Mouse (Mus musculus) ES-CJ7 (cell line): ENCODE measurements around the gene Cyth1.

Source experiments
- DNase-seq: peaks from one replicate; pipeline ENCODE4 v3.0.0; 2011; ENCODE audit warnings: low read depth, low spot score

The Cyth1 gene

GRCm38 (mm10) chr11:118118777-118119176 is 129.6 kb downstream of the Cyth1 start:
- no peak for DNase-seq

GRCm38 (mm10) chr11:118114581-118115110 is 133.7 kb downstream of the Cyth1 start:
- DNase-seq: no peak

GRCm38 (mm10) chr11:118113516-118114205 is 134.7 kb downstream of the Cyth1 start:
- DNase-seq: no peak

GRCm38 (mm10) chr11:118104001-118104400 is 144.4 kb downstream of the Cyth1 start:
- DNase-seq: peak; percentile 90

- DNase-seq: no peak
These were observed 145.0 kb downstream of the Cyth1 start for GRCm38 (mm10) chr11:118103383-118103782.

- DNase-seq: peak; percentile 92
These were observed 145.6 kb downstream of the Cyth1 start for GRCm38 (mm10) chr11:118102838-118103237.

- DNase-seq: no peak
These were observed 147.3 kb downstream of the Cyth1 start for GRCm38 (mm10) chr11:118101133-118101532.

- DNase-seq: no peak
These were observed 151.7 kb downstream of the Cyth1 start for GRCm38 (mm10) chr11:118096736-118097135.

- DNase-seq: no peak
These were observed 153.4 kb downstream of the Cyth1 start for GRCm38 (mm10) chr11:118095004-118095403.

GRCm38 (mm10) chr11:118091002-118091670 is 157.3 kb downstream of the Cyth1 start:
- DNase-seq: peak; percentile 83

GRCm38 (mm10) chr11:118088896-118089295 is 159.5 kb downstream of the Cyth1 start:
- no peak for DNase-seq

GRCm38 (mm10) chr11:118085961-118086360 is 162.4 kb downstream of the Cyth1 start:
- no peak for DNase-seq

- no peak for DNase-seq
These were observed 163.2 kb downstream of the Cyth1 start for GRCm38 (mm10) chr11:118085176-118085575.

GRCm38 (mm10) chr11:118084266-118084665 is 164.1 kb downstream of the Cyth1 start:
- no peak for DNase-seq

- DNase-seq: peak; percentile 77
These were observed 164.6 kb downstream of the Cyth1 start for GRCm38 (mm10) chr11:118083811-118084210.

- no peak for DNase-seq
These were observed 166.1 kb downstream of the Cyth1 start for GRCm38 (mm10) chr11:118082294-118082693.
